Mouse (Mus musculus) skeletal muscle tissue, postnatal 0 days (tissue): ENCODE results near the gene Slc33a1. TPM values are rescaled to one million over a fixed set of nuclear protein-coding genes. Genes with fewer than 3 reads are reported as not detected.

Experiments
- polyA plus RNA-seq: library from polyadenylated mRNA; unstranded; fragments of >200 nt; fragmentation: Nextera tagmentation; extraction: Ambion mirVana; gene quantifications from 2 replicates; pipeline ENCODE4 v1.2.1, GENCODE M21; 2015

The Slc33a1 gene
- 7.4 and 9.1 TPM in 2 replicates for polyA plus RNA-seq

GRCm38 (mm10) chr3:63964100-63964921, at the start of gene Slc33a1:
Slc33a1 (minus strand) TSS chr3:63964768.

DNA sequence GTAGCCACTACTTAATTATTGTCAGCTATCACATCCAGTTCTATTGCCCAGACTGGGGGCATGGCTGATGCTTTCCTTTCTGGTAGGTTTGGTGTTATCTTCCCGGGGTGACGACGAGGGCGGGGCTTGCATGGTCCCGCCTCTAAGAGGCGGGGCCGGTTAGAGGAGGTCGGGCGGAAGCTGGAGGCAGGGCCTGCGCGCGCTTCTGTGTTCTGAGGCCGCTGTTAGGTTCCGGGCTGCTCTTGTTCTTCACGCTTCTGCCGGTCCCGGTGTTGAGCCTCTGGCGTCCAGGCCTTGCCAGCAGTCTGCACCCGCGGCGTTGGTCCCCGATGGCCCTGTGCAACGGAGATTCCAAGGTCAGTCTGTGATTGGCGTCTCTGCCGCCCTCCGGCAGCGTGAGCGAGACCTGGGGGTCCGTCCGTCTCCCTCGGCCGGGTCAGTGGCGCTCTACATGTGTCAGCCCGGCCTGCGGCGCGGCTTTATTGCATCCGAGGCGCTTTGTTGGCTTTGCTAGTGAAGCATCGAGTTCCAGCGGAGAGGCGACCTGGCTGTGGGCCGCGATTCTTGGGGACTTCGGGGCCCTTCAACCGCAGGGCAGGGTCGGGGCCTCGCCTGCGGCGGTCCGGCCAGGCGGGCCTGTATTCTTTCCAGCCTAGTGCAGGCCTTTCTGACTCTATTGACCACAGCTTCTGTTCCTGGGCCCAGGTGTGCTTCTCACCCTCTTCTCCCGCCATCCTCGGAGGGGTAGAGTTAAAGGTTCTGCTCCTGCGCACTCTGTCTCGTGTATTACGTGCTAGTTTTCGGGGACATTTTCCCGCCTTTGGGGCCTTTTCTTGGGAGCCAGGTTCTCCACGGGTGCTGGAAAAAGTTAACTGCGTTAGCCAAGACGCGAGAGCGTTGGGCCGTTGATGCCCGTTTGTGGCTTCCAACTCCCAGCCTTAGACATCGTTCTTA, 11.7 kb upstream of the Slc33a1 start, which contains the start of gene Gmps:
Gmps (plus strand) TSS at position 152 of the 954 bp plus-strand sequence.

DNA sequence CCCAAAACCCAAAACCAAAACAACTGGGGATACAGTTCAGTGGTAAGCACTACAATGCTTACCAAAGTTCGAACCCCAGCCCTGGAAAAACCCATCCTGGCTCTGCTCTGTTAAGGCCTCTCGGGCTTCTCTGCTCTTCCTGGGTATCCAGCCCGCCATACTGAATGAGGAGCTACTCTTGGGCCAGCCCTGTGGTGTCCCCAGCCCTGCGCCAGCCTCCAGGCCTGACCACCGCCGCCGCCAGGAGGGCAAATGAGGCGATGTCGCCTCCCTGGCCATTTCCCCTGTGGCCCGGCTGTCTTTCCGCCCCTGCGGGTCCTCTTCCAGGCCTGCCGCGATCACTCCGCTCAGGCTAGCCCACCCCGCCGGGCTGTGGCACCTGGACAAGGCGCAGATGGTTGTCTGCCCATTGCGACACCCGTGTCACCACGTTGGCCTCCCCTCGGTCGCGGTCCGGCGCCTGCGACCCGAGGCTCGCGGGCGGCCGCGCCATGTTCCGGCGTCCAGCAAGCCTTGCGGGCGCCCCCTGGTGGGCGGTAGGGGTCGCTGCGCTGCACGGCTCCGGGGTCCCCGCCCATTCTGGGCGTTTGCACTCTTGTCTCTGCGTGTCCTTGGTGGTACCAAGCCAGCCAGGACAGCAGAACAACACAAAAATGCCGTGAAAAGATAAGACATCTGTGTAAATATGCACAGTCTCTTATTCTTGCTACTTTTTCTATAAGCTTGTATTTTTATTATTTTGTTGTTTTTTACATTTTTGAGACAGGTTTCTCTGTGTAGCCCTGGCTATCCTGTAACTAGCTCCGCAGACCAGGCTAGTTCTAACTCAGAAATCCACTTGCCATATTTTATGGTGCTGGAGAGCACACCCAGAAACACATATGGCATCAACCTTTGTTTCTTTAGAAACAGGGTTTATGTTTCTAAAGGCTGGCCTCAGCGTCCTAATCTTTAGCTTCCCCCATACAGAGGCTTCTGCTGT, 35.4 kb downstream of the Slc33a1 start, which contains the start of gene E130311K13Rik:
E130311K13Rik (minus strand) TSS at position 595 of the 982 bp plus-strand sequence.

DNA sequence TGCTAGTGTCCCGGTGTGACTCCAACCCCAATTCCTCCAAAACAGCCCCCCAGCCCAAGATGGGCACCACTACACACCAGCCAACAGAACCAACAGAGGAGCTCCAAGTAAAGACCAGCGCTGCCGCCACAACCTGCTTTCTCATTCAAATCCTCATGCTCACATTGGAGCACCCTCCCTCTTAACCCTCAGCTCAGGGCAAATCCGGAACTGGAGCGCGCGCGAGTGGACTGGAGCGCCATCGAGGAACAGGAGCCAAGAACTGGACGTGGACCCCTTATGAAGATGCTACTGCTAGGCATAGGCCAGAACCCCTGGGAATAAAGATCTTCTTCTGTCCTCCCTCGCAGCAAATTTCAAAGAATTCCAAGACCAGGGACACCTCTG, 65.3 kb downstream of the Slc33a1 start, which contains the start of gene Plch1:
Plch1 (minus strand) TSS at position 164 of the 387 bp plus-strand sequence.

Other genes starting within 250 kb of the Slc33a1 start
- 0.05 TPM in 1 of 2 replicates, not detected in the other for gene Plch1, start 65.3 kb downstream of the Slc33a1 start, polyA plus RNA-seq
- gene E130311K13Rik, start 35.3 kb downstream of the Slc33a1 start, polyA plus RNA-seq = 4.1 and 6.0 TPM in 2 replicates
- 15.4 and 15.6 TPM in 2 replicates for gene Gmps, start 11.3 kb upstream of the Slc33a1 start, polyA plus RNA-seq
- gene Vmn2r1, start 116.8 kb upstream of the Slc33a1 start, polyA plus RNA-seq = 0.03 and 0.04 TPM in 2 replicates
- not detected in 2 replicates for gene Vmn2r2, start 177.2 kb upstream of the Slc33a1 start, polyA plus RNA-seq